Mouse (Mus musculus) liver, embryonic 14.5 days (tissue): ENCODE measurements around the gene Cbx7.

Source experiments
- CTCF ChIP-seq: IDR thresholded peaks from 2 replicates; pipeline ENCODE4 v1.5.1; 2016; ENCODE audit warnings: antibody characterized with exemption, low read depth, control low read depth
- EP300 ChIP-seq: IDR thresholded peaks from 2 replicates; pipeline ENCODE4 v1.6.1; 2016; ENCODE audit warnings: antibody characterized with exemption, low read depth

DNA sequence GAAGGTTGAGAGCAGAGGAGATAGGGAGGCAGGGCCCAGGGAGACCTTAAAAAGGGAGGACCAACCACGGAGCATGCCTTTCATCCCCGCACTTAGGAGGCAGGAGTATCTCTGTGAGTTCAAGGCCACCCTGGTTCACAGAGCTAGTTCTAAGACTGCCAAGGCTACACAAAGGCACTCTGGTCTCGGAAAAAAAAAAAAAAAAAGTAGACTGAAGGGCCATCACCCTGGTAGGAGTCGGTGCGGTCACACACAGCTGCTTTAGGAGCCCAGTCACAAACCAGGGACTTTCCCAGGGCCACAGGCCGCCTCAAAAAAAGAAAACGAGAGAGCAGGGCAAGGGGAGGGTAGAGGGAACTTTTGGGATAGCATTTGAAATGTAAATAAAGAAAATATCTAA is 70.2 kb downstream of the Cbx7 start:
- TF ChIP-seq EP300 (no peak), CTCF (no peak)
